In genomic region chr1:151128005-151128404, GRCm38 (mm10) we compare ENCODE assay signal across 16 mouse cellular contexts. TPM values are rescaled to one million over a fixed set of nuclear protein-coding genes. Genes with fewer than 3 reads are reported as not detected.
DNase-seq lines count a peak whose midpoint lies in the region; ATAC-seq and TF ChIP-seq lines count a peak whose summit lies in the region.
"Had no signal": no experiment of that assay in that cellular context is flagged by ENCODE, and none has a peak within 500 bp of the region (broad histone marks: within the 10 kb centered on the region; RNA-seq: fewer than 3 reads in every experiment).

No protein-coding gene starts in this region.

- H3K9ac ChIP-seq in liver, embryonic 12.5 days, result no peak overlapping the region
- no peak overlapping the region for H3K9ac ChIP-seq in liver, embryonic 11.5 days (ENCODE audit: low read depth, low read length)
- no peak overlapping the region for H3K9ac ChIP-seq in heart, embryonic 13.5 days
- no peak overlapping the region for H3K9ac ChIP-seq in lung, postnatal 0 days (replicated peaks; ENCODE audit: low read depth)
- H3K9ac ChIP-seq: embryonic facial prominence, embryonic 13.5 days had no signal

- H3K4me1 ChIP-seq in liver, embryonic 12.5 days, result peaks cover 63% of the 10 kb centered on the region
- peaks cover 27% of the 10 kb centered on the region for H3K4me1 ChIP-seq in liver, embryonic 11.5 days (replicated peaks; ENCODE audit: control insufficient read depth, insufficient read depth, low read length)
- H3K4me1 ChIP-seq in heart, embryonic 13.5 days, result peaks cover 52% of the 10 kb centered on the region
- no peaks in the 10 kb centered on the region; the same call in 1 of the 2 replicates for H3K4me1 ChIP-seq in lung, postnatal 0 days (ENCODE audit: insufficient read depth, low read depth, low read length)
- H3K4me1 ChIP-seq: embryonic facial prominence, embryonic 13.5 days; hindbrain, embryonic 10.5 days; megakaryocyte, embryonic 14.5 days had no signal

- 70% methylated on average over 5 of the region's 5 CpGs for WGBS in liver, embryonic 12.5 days (ENCODE audit: insufficient replicate concordance)
- WGBS in liver, embryonic 11.5 days, result 73% methylated on average over 5 of the region's 5 CpGs
- WGBS in heart, embryonic 13.5 days, result 57% methylated on average over 5 of the region's 5 CpGs
- WGBS in lung, postnatal 0 days, result 33% methylated on average over 5 of the region's 5 CpGs

- H3K27ac ChIP-seq in liver, embryonic 12.5 days, result peak overlapping the region; percentile 69
- no peak overlapping the region for H3K27ac ChIP-seq in liver, embryonic 11.5 days (ENCODE audit: low read depth, low read length)
- 0 out of 2 replicates have a peak overlapping the region, but pooled peaks have one; percentile 12 for H3K27ac ChIP-seq in heart, embryonic 13.5 days (replicated peaks)
- no peak overlapping the region for H3K27ac ChIP-seq in lung, postnatal 0 days (ENCODE audit: low read length)
- H3K27ac ChIP-seq: embryonic facial prominence, embryonic 13.5 days; hindbrain, embryonic 10.5 days had no signal

- ATAC-seq in frontal cortex, adult (ENCODE audit: low TSS enrichment), result peak; percentile 55
- ATAC-seq in liver, embryonic 12.5 days, result no peak
- no peak for ATAC-seq in liver, embryonic 11.5 days (replicated peaks; ENCODE audit: low FRiP score)
- ATAC-seq in heart, embryonic 13.5 days (ENCODE audit: extremely low read depth, insufficient number of reproducible peaks, low FRiP score, low TSS enrichment), result no peak
- peak; percentile 70 for ATAC-seq in lung, postnatal 0 days
- ATAC-seq: forebrain, embryonic 16.5 days had no signal

- no peaks in the 10 kb centered on the region for H3K27me3 ChIP-seq in liver, embryonic 12.5 days (replicated peaks)
- H3K27me3 ChIP-seq in liver, embryonic 11.5 days (replicated peaks; ENCODE audit: control insufficient read depth, insufficient read depth, low read length), result no peaks in the 10 kb centered on the region
- H3K27me3 ChIP-seq in heart, embryonic 13.5 days (replicated peaks), result no peaks in the 10 kb centered on the region
- no peaks in the 10 kb centered on the region for H3K27me3 ChIP-seq in lung, postnatal 0 days (replicated peaks; ENCODE audit: insufficient read depth, low read length)
- H3K27me3 ChIP-seq: embryonic facial prominence, embryonic 13.5 days; megakaryocyte, embryonic 14.5 days had no signal

- no peaks in the 10 kb centered on the region for H3K9me3 ChIP-seq in liver, embryonic 12.5 days (replicated peaks)
- no peaks in the 10 kb centered on the region for H3K9me3 ChIP-seq in liver, embryonic 11.5 days (ENCODE audit: control insufficient read depth, low read length)
- no peaks in the 10 kb centered on the region for H3K9me3 ChIP-seq in heart, embryonic 13.5 days
- H3K9me3 ChIP-seq in lung, postnatal 0 days (ENCODE audit: low read length), result no peaks in the 10 kb centered on the region
- H3K9me3 ChIP-seq: embryonic facial prominence, embryonic 13.5 days; hindbrain, embryonic 10.5 days had no signal

- peak; percentile 38; the same call in 1 of the 2 replicates for TF ChIP-seq EP300 in lung, postnatal 0 days (IDR thresholded peaks at IDR 0.05)

- no peak overlapping the region for H3K4me2 ChIP-seq in liver, embryonic 12.5 days
- no peak overlapping the region for H3K4me2 ChIP-seq in liver, embryonic 11.5 days
- H3K4me2 ChIP-seq in heart, embryonic 13.5 days, result no peak overlapping the region
- H3K4me2 ChIP-seq in lung, postnatal 0 days (replicated peaks; ENCODE audit: low read depth, low read length), result no peak overlapping the region
- H3K4me2 ChIP-seq: embryonic facial prominence, embryonic 13.5 days had no signal

- H3K4me3 ChIP-seq in liver, embryonic 12.5 days, result no peak overlapping the region
- no peak overlapping the region for H3K4me3 ChIP-seq in liver, embryonic 11.5 days (ENCODE audit: low read depth, low read length)
- H3K4me3 ChIP-seq in heart, embryonic 13.5 days, result no peak overlapping the region
- H3K4me3 ChIP-seq in lung, postnatal 0 days (ENCODE audit: low read depth, low read length), result no peak overlapping the region
- H3K4me3 ChIP-seq: embryonic facial prominence, embryonic 13.5 days; hindbrain, embryonic 10.5 days; megakaryocyte, embryonic 14.5 days; myocyte had no signal

- no peak for TF ChIP-seq CTCF in lung, postnatal 0 days (IDR thresholded peaks at IDR 0.05)

- no peak for DNase-seq in frontal cortex, postnatal 14 days (ENCODE audit: low spot score in 2 of 2)
- no peak for DNase-seq in liver, embryonic 11.5 days (ENCODE audit: low spot score)
- peak; percentile 59 for DNase-seq in lung, postnatal 0 days (ENCODE audit: low spot score)
- no peak for DNase-seq in left cerebral cortex, adult 8-10 months (ENCODE audit: low spot score in 2 of 2)
- DNase-seq in c-Kit-positive CD71-positive TER-119-positive erythroid progenitor cells, embryonic 14.5 days (ENCODE audit: low spot score), result no peak
- DNase-seq: cerebellum, postnatal 14 days; thymus, postnatal 14 days had no signal

- no peaks in the 10 kb centered on the region for H3K36me3 ChIP-seq in liver, embryonic 12.5 days
- no peaks in the 10 kb centered on the region for H3K36me3 ChIP-seq in liver, embryonic 11.5 days (ENCODE audit: control insufficient read depth, insufficient read depth, low read length)
- H3K36me3 ChIP-seq in heart, embryonic 13.5 days, result no peaks in the 10 kb centered on the region
- H3K36me3 ChIP-seq in lung, postnatal 0 days (ENCODE audit: insufficient read depth, low read length), result no peaks in the 10 kb centered on the region
- H3K36me3 ChIP-seq: embryonic facial prominence, embryonic 13.5 days; hindbrain, embryonic 10.5 days had no signal

RNA-seq across cellular contexts. Expression of gene Gm47985, which starts 54.3 kb away (rescaled TPM):
- 3.7 and 4.1 TPM in 2 replicates for polyA plus RNA-seq in liver, embryonic 12.5 days (2016; fragmentation: Nextera tagmentation; extraction: Ambion mirVana)
- polyA plus RNA-seq in liver, embryonic 11.5 days (2014; fragmentation: Nextera tagmentation; extraction: Ambion mirVana), result 1.7 and 1.9 TPM in 2 replicates
- 0.69 and 2.6 TPM in 2 replicates for polyA plus RNA-seq in heart, embryonic 13.5 days (2015; fragmentation: Nextera tagmentation; extraction: Ambion mirVana)
- polyA plus RNA-seq in lung, postnatal 0 days (2015; fragmentation: Nextera tagmentation; extraction: Ambion mirVana), result 0.14 and 0.68 TPM in 2 replicates
- not detected for total RNA-seq in left cerebral cortex, adult 8-10 months (2022)
- total RNA-seq: left cerebral cortex, postnatal 36 days had no signal
- polyA plus RNA-seq: embryonic facial prominence, embryonic 13.5 days; forebrain, embryonic 16.5 days had no signal

Comparison
In these comparisons a context has a peak if more than half of its experiments do, and no peak if none do; other contexts are left out.
1. H3K27ac ChIP-seq: peak in liver, embryonic 12.5 days (single experiment) and heart, embryonic 13.5 days (single experiment); none in liver, embryonic 11.5 days (single experiment) and lung, postnatal 0 days (single experiment).
2. ATAC-seq: peak in frontal cortex, adult (single experiment) and lung, postnatal 0 days (single experiment); none in liver, embryonic 12.5 days (single experiment), liver, embryonic 11.5 days (single experiment) and heart, embryonic 13.5 days (single experiment).